Mouse (Mus musculus): Measurements from ENCODE around the gene Tssk1. TPM values are rescaled to one million over a fixed set of nuclear protein-coding genes. Genes with fewer than 3 reads are reported as not detected.

Tssk1 gene
- polyA plus RNA-seq, 1 experiment from 2014 or later, result 0.13 TPM

DNA sequence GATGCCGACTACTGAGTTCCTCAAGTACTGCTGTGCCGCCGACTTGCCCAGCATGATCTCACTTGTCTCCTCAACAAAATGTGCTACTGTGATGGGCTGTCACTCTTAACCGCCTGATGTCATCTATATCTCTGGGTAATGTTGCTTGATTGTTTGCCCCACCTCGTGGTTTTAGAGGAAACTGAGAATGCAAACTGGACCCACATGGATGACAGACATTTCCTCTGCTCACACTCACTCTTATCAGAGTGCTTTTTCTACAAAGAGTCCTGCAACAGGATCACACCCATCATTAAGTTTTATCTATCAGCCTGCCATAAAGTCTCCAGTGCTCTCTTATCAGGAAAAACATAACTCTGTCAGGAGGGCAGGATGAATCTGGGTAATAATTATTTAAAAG, 22.8 kb upstream of the Tssk1 start:
- ATAC-seq, result no peak
- in situ Hi-C loops (cut with MboI; ENCODE audit: low pct_unique_long_range_greater_than_20kb), result no loop called here
- no peaks in the 10 kb centered on the region for H3K27me3 ChIP-seq
- POLR2A ChIA-PET, result no interaction called here
- TF ChIP-seq CTCF (IDR thresholded peaks at IDR 0.05), result no peak
- CTCF ChIA-PET, result no interaction called here
- no peak for DNase-seq (ENCODE audit: low read depth, low spot score)

GRCm38 (mm10) chr16:17872995-17873394, 21.0 kb upstream of the Tssk1 start:
- no peak for DNase-seq (ENCODE audit: low read depth, low spot score)

GRCm38 (mm10) chr16:17875174-17875573, 18.8 kb upstream of the Tssk1 start:
- H3K27me3 ChIP-seq, result no peaks in the 10 kb centered on the region
- ChIA-PET POLR2A (no interaction called here), CTCF (interaction anchor here (1.8 kb wide), 1 partner anchor 26 kb away, joined by 4 read pairs; no protein-coding TSS in a partner anchor)
- no peak for ATAC-seq
- no peak for DNase-seq (ENCODE audit: low read depth, low spot score)
- in situ Hi-C loops (cut with MboI; ENCODE audit: low pct_unique_long_range_greater_than_20kb), result no loop called here
- TF ChIP-seq CTCF (IDR thresholded peaks at IDR 0.05), result no peak

More at GRCm38 (mm10) chr16:17872995-17873394, 21.0 kb upstream of the Tssk1 start:
- POLR2A ChIA-PET, result interaction anchor here (0.8 kb wide), 1 partner anchor 375 kb away, joined by 3 read pairs; no protein-coding TSS in a partner anchor
- TF ChIP-seq CTCF (IDR thresholded peaks at IDR 0.05), result no peak
- no peaks in the 10 kb centered on the region for H3K27me3 ChIP-seq
- CTCF ChIA-PET, result interaction anchor here (1.3 kb wide), 1 partner anchor 14 kb away, joined by 4 read pairs; no protein-coding TSS in a partner anchor
- ATAC-seq, result no peak
- in situ Hi-C loops (cut with MboI; ENCODE audit: low pct_unique_long_range_greater_than_20kb), result no loop called here

DNA sequence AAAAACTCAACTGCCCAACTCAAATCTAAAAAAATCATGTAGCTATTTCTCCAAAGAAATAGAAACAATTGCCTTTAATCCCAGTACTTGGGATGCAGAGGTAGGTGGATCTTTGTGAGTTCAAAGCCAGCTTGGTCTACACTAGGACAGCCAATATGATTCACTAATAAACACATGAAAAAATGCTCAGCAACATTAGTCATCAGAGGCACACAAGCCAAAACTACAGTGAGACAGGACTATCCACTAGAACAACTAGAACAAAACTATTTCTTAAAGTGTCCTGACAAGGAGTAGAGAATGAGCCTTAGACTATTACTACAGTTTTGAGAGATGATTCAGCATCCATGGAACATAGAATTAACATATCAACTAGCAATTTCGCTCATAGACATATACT, 17.9 kb upstream of the Tssk1 start:
- TF ChIP-seq CTCF (IDR thresholded peaks at IDR 0.05), result no peak
- DNase-seq (ENCODE audit: low read depth, low spot score) (no peak), ATAC-seq (no peak)
- POLR2A ChIA-PET, result no interaction called here
- in situ Hi-C loops (cut with MboI; ENCODE audit: low pct_unique_long_range_greater_than_20kb), result no loop called here
- H3K27me3 ChIP-seq, result no peaks in the 10 kb centered on the region
- CTCF ChIA-PET, result interaction anchor here (1.6 to 1.8 kb wide), 2 partner anchors 16 to 27 kb away, joined by 3 to 4 read pairs; partner anchors contain the start of gene Gm20518

- no peak for ATAC-seq
- no peaks in the 10 kb centered on the region for H3K27me3 ChIP-seq
- ChIA-PET CTCF (no interaction called here), POLR2A (no interaction called here)
- no peak for TF ChIP-seq CTCF (IDR thresholded peaks at IDR 0.05)
- no peak for DNase-seq (ENCODE audit: low read depth, low spot score)
- in situ Hi-C loops (cut with MboI; ENCODE audit: low pct_unique_long_range_greater_than_20kb), result no loop called here
These were observed 14.5 kb upstream of the Tssk1 start for GRCm38 (mm10) chr16:17879571-17879970.

DNA sequence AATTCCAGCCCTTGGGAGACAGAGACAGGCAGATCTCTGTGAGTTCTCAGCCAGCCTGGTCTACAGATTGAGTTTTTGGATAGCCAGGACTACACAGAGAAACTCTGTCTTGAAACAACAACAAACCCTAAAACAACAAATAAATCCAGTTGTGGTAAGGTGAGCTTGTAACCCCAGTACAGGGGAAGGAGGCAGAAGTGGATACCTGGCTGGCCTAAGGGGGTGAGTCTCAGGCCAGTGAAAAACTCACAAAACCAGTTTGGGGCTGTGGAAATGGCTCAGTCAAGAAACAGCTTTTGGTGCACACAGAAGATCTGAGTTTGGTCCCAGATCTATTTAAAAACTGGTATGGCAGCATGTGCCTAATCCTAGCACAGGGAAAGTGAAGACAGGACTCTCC, 11.8 kb upstream of the Tssk1 start:
- TF ChIP-seq CTCF (IDR thresholded peaks at IDR 0.05), result no peak
- ChIA-PET POLR2A (no interaction called here), CTCF (interaction anchor here (1.5 kb wide), 1 partner anchor 14 kb away, joined by 3 read pairs; no protein-coding TSS in a partner anchor)
- DNase-seq (ENCODE audit: low read depth, low spot score), result no peak
- in situ Hi-C loops (cut with MboI; ENCODE audit: low pct_unique_long_range_greater_than_20kb), result no loop called here
- ATAC-seq, result no peak
- H3K27me3 ChIP-seq, result no peaks in the 10 kb centered on the region

DNA sequence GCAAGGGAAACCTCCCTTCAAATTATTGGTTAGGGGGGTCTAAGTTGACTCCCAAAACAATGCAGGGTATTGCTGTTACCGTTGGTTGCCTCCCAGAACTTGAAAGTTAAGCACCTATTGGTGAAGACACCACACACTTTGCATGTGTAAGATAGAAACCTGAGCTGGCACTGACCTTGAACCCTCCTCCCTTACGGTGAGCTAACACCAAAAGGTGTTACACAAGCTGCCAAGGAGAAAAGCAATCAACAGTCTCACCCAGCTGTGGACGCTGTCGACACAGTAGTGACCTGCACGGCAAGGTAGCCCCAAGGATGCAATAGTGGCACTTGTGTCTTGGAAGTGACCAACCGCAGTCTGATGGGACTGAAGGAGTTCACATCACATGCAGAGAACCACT, 9.9 kb upstream of the Tssk1 start:
- ChIA-PET POLR2A (no interaction called here), CTCF (interaction anchor here (1.1 kb wide), 1 partner anchor 38 kb away, joined by 3 read pairs; no protein-coding TSS in a partner anchor)
- TF ChIP-seq CTCF (IDR thresholded peaks at IDR 0.05), result no peak
- no peaks in the 10 kb centered on the region for H3K27me3 ChIP-seq
- ATAC-seq (no peak), DNase-seq (ENCODE audit: low read depth, low spot score) (no peak)
- in situ Hi-C loops (cut with MboI; ENCODE audit: low pct_unique_long_range_greater_than_20kb), result no loop called here

GRCm38 (mm10) chr16:17889689-17890341, 4.2 kb upstream of the Tssk1 start:
- POLR2A ChIA-PET, result no interaction called here
- CTCF ChIA-PET, result no interaction called here
- TF ChIP-seq CTCF (IDR thresholded peaks at IDR 0.05), result no peak
- H3K27me3 ChIP-seq, result no peaks in the 10 kb centered on the region
- ATAC-seq (no peak), DNase-seq (ENCODE audit: low read depth, low spot score) (no peak)
- in situ Hi-C loops (cut with MboI; ENCODE audit: low pct_unique_long_range_greater_than_20kb), result no loop called here

GRCm38 (mm10) chr16:17890342-17890727, 3.7 kb upstream of the Tssk1 start:
- ChIA-PET CTCF (no interaction called here), POLR2A (interaction anchor here (0.7 to 1.9 kb wide), 2 partner anchors 12 to 32 kb away, joined by 3 to 7 read pairs; no protein-coding TSS in a partner anchor)
- no peak for TF ChIP-seq CTCF (IDR thresholded peaks at IDR 0.05)
- DNase-seq (ENCODE audit: low read depth, low spot score), result no peak
- in situ Hi-C loops (cut with MboI; ENCODE audit: low pct_unique_long_range_greater_than_20kb), result no loop called here
- ATAC-seq, result no peak
- H3K27me3 ChIP-seq, result no peaks in the 10 kb centered on the region

DNA sequence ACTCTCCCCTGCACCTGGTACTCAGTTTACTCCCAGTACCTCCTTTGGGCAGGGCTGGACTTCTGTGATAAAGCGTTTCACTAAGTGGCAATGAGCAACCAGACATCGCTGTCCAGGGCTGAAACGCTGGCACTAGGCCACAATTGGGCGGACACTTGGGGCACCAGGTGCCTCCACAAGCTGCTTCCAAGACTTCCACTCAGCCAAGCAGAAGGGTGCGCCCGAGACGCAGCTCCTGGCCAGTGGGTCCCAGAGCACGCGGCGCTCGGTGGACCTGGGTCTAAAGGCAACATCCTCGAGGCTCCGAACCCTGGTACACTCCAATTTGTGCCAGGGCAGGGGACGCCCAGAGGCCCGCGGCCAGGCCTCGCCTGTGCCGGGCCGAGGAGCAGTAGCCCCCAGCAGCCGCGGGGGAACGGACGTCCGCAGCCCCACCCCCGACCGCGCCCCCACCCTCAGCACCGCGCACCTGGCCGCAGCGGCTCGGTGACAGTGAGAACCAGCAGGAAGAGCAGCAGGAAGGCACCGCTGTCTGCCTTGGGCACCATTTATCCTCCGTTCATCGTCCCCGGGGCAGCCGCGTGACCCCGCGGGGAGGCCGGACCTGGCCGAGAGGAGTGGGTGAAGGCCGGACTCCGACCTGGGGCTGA, 3.0 kb upstream of the Tssk1 start:
- CTCF ChIA-PET, result interaction anchor here (1.5 to 1.7 kb wide), 2 partner anchors 15 to 25 kb away, joined by 3 read pairs; no protein-coding TSS in a partner anchor
- in situ Hi-C loops (cut with MboI; ENCODE audit: low pct_unique_long_range_greater_than_20kb), result no loop called here
- no peak for TF ChIP-seq CTCF (IDR thresholded peaks at IDR 0.05)
- H3K27me3 ChIP-seq, result no peaks in the 10 kb centered on the region
- DNase-seq (ENCODE audit: low read depth, low spot score) (peak; percentile 37), ATAC-seq (peak; percentile 55)
- POLR2A ChIA-PET, result interaction anchor here (0.7 to 1.9 kb wide), 2 partner anchors 13 to 31 kb away, joined by 3 to 7 read pairs; no protein-coding TSS in a partner anchor

GRCm38 (mm10) chr16:17891567-17891959, 2.5 kb upstream of the Tssk1 start, which contains the start of gene Gm20518:
Gene Gm20518, minus strand, starts transcription at chr16:17891671.
- CTCF ChIA-PET, result interaction anchor here (1.5 to 1.7 kb wide), 2 partner anchors 15 to 24 kb away, joined by 3 read pairs; no protein-coding TSS in a partner anchor

More at GRCm38 (mm10) chr16:17891567-17891959, 2.5 kb upstream of the Tssk1 start, which contains the start of gene Gm20518:
- POLR2A ChIA-PET, result interaction anchor here (1.9 kb wide), 1 partner anchor 31 kb away, joined by 7 read pairs; no protein-coding TSS in a partner anchor
- peak; percentile 88 for ATAC-seq
- DNase-seq (ENCODE audit: low read depth, low spot score), result peak; percentile 58
- in situ Hi-C loops (cut with MboI; ENCODE audit: low pct_unique_long_range_greater_than_20kb), result no loop called here
- TF ChIP-seq CTCF (IDR thresholded peaks at IDR 0.05), result no peak
- no peaks in the 10 kb centered on the region for H3K27me3 ChIP-seq

All from Patski (cell line).